Mouse (Mus musculus) ovary, adult 18-20 months (tissue): ENCODE results near the gene Cenpi.
A peak's percentile ranks its signal among the peaks of the same experiment; 100 is the strongest.
"Not testable (repeated sequence)": the region's sequence is repeated elsewhere in the genome, so short reads cannot be mapped to it uniquely, and the experiment has no call there.

ENCODE experiments used
- DNase-seq: peaks from one replicate; pipeline ENCODE4 v3.0.0; 2022; ENCODE audit warnings: low spot score, mixed read lengths

Cenpi gene

GRCm38 (mm10) chrX:134307534-134308274 lies at the start of gene Cenpi:
TSS of gene Cenpi (plus strand) at chrX:134308084.
- peak; percentile 79 for DNase-seq

GRCm38 (mm10) chrX:134261191-134261590 lies 46.7 kb upstream of the Cenpi start:
- DNase-seq = no peak

- DNase-seq = no peak
Measured at GRCm38 (mm10) chrX:134262129-134262528, 45.8 kb upstream of the Cenpi start.

- no peak for DNase-seq
Measured at GRCm38 (mm10) chrX:134275715-134276114, 32.2 kb upstream of the Cenpi start.

GRCm38 (mm10) chrX:134276275-134277160 lies 31.4 kb upstream of the Cenpi start, which contains the start of gene Trmt2b:
TSS of gene Trmt2b (minus strand) at chrX:134276984.
- peak; percentile 65 for DNase-seq

GRCm38 (mm10) chrX:134280531-134280930 lies 27.4 kb upstream of the Cenpi start:
- no peak for DNase-seq

GRCm38 (mm10) chrX:134285102-134285501 lies 22.8 kb upstream of the Cenpi start:
- no peak for DNase-seq

GRCm38 (mm10) chrX:134285791-134286190 lies 22.1 kb upstream of the Cenpi start:
- no peak for DNase-seq

GRCm38 (mm10) chrX:134287305-134287704 lies 20.6 kb upstream of the Cenpi start:
- DNase-seq = no peak

GRCm38 (mm10) chrX:134296301-134296700 lies 11.6 kb upstream of the Cenpi start:
- DNase-seq = peak; percentile 24

- no peak for DNase-seq
Measured at GRCm38 (mm10) chrX:134296737-134297136, 11.1 kb upstream of the Cenpi start.

- no peak for DNase-seq
Measured at GRCm38 (mm10) chrX:134297195-134297594, 10.7 kb upstream of the Cenpi start.

- no peak for DNase-seq
Measured at GRCm38 (mm10) chrX:134300219-134300618, 7.7 kb upstream of the Cenpi start.

- no peak for DNase-seq
Measured at GRCm38 (mm10) chrX:134303287-134303686, 4.6 kb upstream of the Cenpi start.

GRCm38 (mm10) chrX:134308275-134308634 lies 371 bp downstream of the Cenpi start:
- no peak for DNase-seq

GRCm38 (mm10) chrX:134311193-134311592 lies 3.3 kb downstream of the Cenpi start:
- DNase-seq = not testable (repeated sequence)

- DNase-seq = no peak
Measured at GRCm38 (mm10) chrX:134319153-134319932, 11.5 kb downstream of the Cenpi start.

GRCm38 (mm10) chrX:134333280-134333679 lies 25.4 kb downstream of the Cenpi start:
- no peak for DNase-seq

GRCm38 (mm10) chrX:134342735-134343134 lies 34.9 kb downstream of the Cenpi start:
- no peak for DNase-seq

- DNase-seq = no peak
Measured at GRCm38 (mm10) chrX:134350205-134350604, 42.3 kb downstream of the Cenpi start.

GRCm38 (mm10) chrX:134353848-134354247 lies 46.0 kb downstream of the Cenpi start:
- no peak for DNase-seq

- no peak for DNase-seq
Measured at GRCm38 (mm10) chrX:134359336-134359735, 51.5 kb downstream of the Cenpi start.
